Mouse (Mus musculus): Measurements from ENCODE around the gene Antxr2. TPM values are rescaled to one million over a fixed set of nuclear protein-coding genes. Genes with fewer than 3 reads are reported as not detected.

The Antxr2 gene
- total and polyA plus RNA-seq, 3 experiments, result 3.6 to 4.0 (median 3.9) TPM

GRCm38 (mm10) chr5:97972029-97972428 is 58.8 kb downstream of the Antxr2 start:
- H3K9ac ChIP-seq (ENCODE audit: insufficient read depth, low read depth), result no peak overlapping the region
- no peaks in the 10 kb centered on the region for H3K79me2 ChIP-seq (replicated peaks; ENCODE audit: control insufficient read depth, extremely low read depth, insufficient read depth, poor library complexity, severe bottlenecking)
- in situ Hi-C loops (cut with MboI; ENCODE audit: low pct_ligation_motif_present, low pct_unique_long_range_greater_than_20kb, low sequenced_read_pairs) (loop anchor here (10.0 kb wide), 1 partner anchor 53 kb away; no protein-coding TSS in a partner anchor), dilution Hi-C loops (cut with MboI; ENCODE audit: extremely low pct_ligation_motif_present, extremely low pct_unique_long_range_greater_than_20kb, low sequenced_read_pairs) (no loop called here)
- TF ChIP-seq EP300 (IDR thresholded peaks at IDR 0.05; ENCODE audit: low read length), result no peak
- no peak for TF ChIP-seq HCFC1 (IDR thresholded peaks at IDR 0.05; ENCODE audit: low read depth, low read length)
- TF ChIP-seq SMC3 (IDR thresholded peaks at IDR 0.05; ENCODE audit: low read depth, low read length), result no peak
- TF ChIP-seq JUN (IDR thresholded peaks at IDR 0.05; ENCODE audit: insufficient read depth, low read depth, low read length), result no peak
- TF ChIP-seq JUND (conservative IDR thresholded peaks at IDR 0.05; ENCODE audit: low read depth, low read length), result no peak
- no peak for TF ChIP-seq KAT2A (IDR thresholded peaks at IDR 0.05; ENCODE audit: insufficient replicate concordance, low read length)
- no peak for TF ChIP-seq UBTF (IDR thresholded peaks at IDR 0.05; ENCODE audit: low read depth, low read length)
- TF ChIP-seq MEF2A (IDR thresholded peaks at IDR 0.05; ENCODE audit: borderline replicate concordance, low read depth, low read length), result no peak
- TF ChIP-seq CTCF (conservative IDR thresholded peaks at IDR 0.05 in 1 of 2, IDR thresholded peaks at IDR 0.05 in 1 of 2; ENCODE audit: low read depth in 2 of 2, low read length in 2 of 2), result no peak
- TF ChIP-seq ZC3H11A (IDR thresholded peaks at IDR 0.05; ENCODE audit: low read depth, low read length), result no peak
- no peak for TF ChIP-seq SIN3A (IDR thresholded peaks at IDR 0.05; ENCODE audit: low read length)
- TF ChIP-seq MYC (IDR thresholded peaks at IDR 0.05; ENCODE audit: low read depth, low read length), result no peak
- TF ChIP-seq NRF1 (IDR thresholded peaks at IDR 0.05; ENCODE audit: low read depth, low read length), result no peak
- no peak for TF ChIP-seq USF1 (IDR thresholded peaks at IDR 0.05; ENCODE audit: low read depth, low read length)
- no peak for TF ChIP-seq ZMIZ1 (IDR thresholded peaks at IDR 0.05; ENCODE audit: low read depth, low read length)
- TF ChIP-seq ETS1 (conservative IDR thresholded peaks at IDR 0.05; ENCODE audit: low read depth, low read length), result no peak
- no peak for TF ChIP-seq ELF1 (IDR thresholded peaks at IDR 0.05; ENCODE audit: low read depth, low read length)
- TF ChIP-seq POLR2A (IDR thresholded peaks at IDR 0.05; ENCODE audit: low read depth, low read length), result no peak
- TF ChIP-seq PAX5 (IDR thresholded peaks at IDR 0.05; ENCODE audit: low read length), result no peak
- no peak for TF ChIP-seq E2F4 (IDR thresholded peaks at IDR 0.05; ENCODE audit: insufficient replicate concordance, low read depth, low read length)
- DNase-seq (ENCODE audit: extremely low read depth), result no peak
- H3K9me3 ChIP-seq (replicated peaks; ENCODE audit: low read length), result no peaks in the 10 kb centered on the region
- H3K27me3 ChIP-seq (replicated peaks), result no peaks in the 10 kb centered on the region
- no peak overlapping the region for H3K27ac ChIP-seq (ENCODE audit: insufficient read depth, low read depth)
- peaks cover 0 to 1% of the 10 kb centered on the region in 2 experiments; a peak in 2 of 4 replicates for H3K4me1 ChIP-seq (ENCODE audit: control insufficient read depth in 1 of 2, insufficient read depth in 2 of 2)
- no peak overlapping the region for H3K4me3 ChIP-seq (replicated peaks in 1 of 3; ENCODE audit: low read depth in 2 of 3, low read length in 2 of 3, poor library complexity in 1 of 3)
- no peak overlapping the region for H3K4me2 ChIP-seq (ENCODE audit: insufficient read depth, low read depth, poor library complexity, severe bottlenecking)
- H3K36me3 ChIP-seq (replicated peaks in 1 of 2; ENCODE audit: control insufficient read depth in 1 of 2, insufficient read depth in 1 of 2, low read length in 1 of 2), result peaks cover 0 to 8% of the 10 kb centered on the region in 2 experiments

DNA sequence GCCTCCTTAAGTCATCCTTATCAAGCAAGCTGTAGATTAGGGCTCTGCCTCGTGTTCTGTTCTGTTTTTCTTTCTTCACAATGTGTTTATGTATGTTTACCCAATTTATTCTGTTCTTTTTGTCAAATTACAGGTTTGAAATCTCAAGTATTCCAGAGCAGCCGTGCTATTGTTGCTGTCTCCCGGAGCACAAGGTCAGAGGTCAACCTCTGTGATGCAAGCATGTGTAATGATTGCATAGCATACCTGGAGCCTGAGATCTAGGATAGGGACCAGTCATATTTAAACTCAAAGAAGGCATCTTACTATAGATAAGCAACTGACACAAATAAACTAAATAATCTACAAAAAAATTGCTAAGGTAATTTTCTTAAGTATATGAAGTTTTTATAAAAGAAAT is 59.6 kb downstream of the Antxr2 start:
- Histone ChIP-seq H3K9me3 (replicated peaks; ENCODE audit: low read length) (no peaks in the 10 kb centered on the region), H3K4me2 (ENCODE audit: insufficient read depth, low read depth, poor library complexity, severe bottlenecking) (no peak overlapping the region), H3K4me3 (replicated peaks in 1 of 3; ENCODE audit: low read depth in 2 of 3, low read length in 2 of 3, poor library complexity in 1 of 3) (no peak overlapping the region), H3K4me1 (ENCODE audit: control insufficient read depth in 1 of 2, insufficient read depth in 2 of 2) (peaks cover 0 to 3% of the 10 kb centered on the region in 2 experiments; a peak in 2 of 4 replicates), H3K27ac (ENCODE audit: insufficient read depth, low read depth) (no peak overlapping the region), H3K9ac (ENCODE audit: insufficient read depth, low read depth) (no peak overlapping the region), H3K36me3 (replicated peaks in 1 of 2; ENCODE audit: control insufficient read depth in 1 of 2, insufficient read depth in 1 of 2, low read length in 1 of 2) (peaks cover 0 to 8% of the 10 kb centered on the region in 2 experiments), H3K79me2 (replicated peaks; ENCODE audit: control insufficient read depth, extremely low read depth, insufficient read depth, poor library complexity, severe bottlenecking) (no peaks in the 10 kb centered on the region), H3K27me3 (replicated peaks) (no peaks in the 10 kb centered on the region)
- DNase-seq (ENCODE audit: extremely low read depth), result no peak
- in situ Hi-C loops (cut with MboI; ENCODE audit: low pct_ligation_motif_present, low pct_unique_long_range_greater_than_20kb, low sequenced_read_pairs), result loop anchor here (10.0 kb wide), 1 partner anchor 54 kb away; no protein-coding TSS in a partner anchor
- dilution Hi-C loops (cut with MboI; ENCODE audit: extremely low pct_ligation_motif_present, extremely low pct_unique_long_range_greater_than_20kb, low sequenced_read_pairs), result no loop called here
- no peak for TF ChIP-seq ZC3H11A (IDR thresholded peaks at IDR 0.05; ENCODE audit: low read depth, low read length)
- no peak for TF ChIP-seq E2F4 (IDR thresholded peaks at IDR 0.05; ENCODE audit: insufficient replicate concordance, low read depth, low read length)

Measured in CH12.LX (cell line).